Mouse (Mus musculus): ENCODE data around the gene Sirt2. TPM values are rescaled to one million over a fixed set of nuclear protein-coding genes. Genes with fewer than 3 reads are reported as not detected.

Sirt2 gene
- polyA plus RNA-seq, 1 experiment = 100.0 TPM

DNA sequence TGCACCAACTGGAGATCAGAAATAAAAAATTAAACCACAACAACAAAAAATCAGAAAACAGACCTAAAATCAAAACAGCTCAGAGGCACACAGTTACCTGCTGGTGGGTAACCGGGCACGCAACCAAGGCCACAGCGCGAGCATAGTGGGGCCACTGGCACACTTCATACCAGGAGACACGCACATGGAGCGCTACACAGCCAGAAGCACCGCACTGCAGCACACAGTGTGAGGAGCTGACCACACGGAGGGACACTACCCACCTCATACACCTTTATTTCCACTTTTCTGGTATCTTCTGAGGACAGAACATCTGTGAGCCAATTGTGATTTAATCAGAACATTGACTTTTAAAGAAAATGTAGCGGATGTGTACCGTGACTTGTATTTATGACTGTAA lies 50.4 kb downstream of the Sirt2 start:
- H3K36me3 ChIP-seq (ENCODE audit: control insufficient read depth, insufficient read depth) = peaks cover 75% of the 10 kb centered on the region
- H3K4me3 ChIP-seq = no peak overlapping the region
- no peak overlapping the region for H3ac ChIP-seq (ENCODE audit: control insufficient read depth, insufficient read length)
- peaks cover 66% of the 10 kb centered on the region for H3K79me2 ChIP-seq (ENCODE audit: control insufficient read depth, insufficient read depth)
- H3K4me2 ChIP-seq (ENCODE audit: low read depth) = no peak overlapping the region
- no peaks in the 10 kb centered on the region for H3K27me3 ChIP-seq (ENCODE audit: control insufficient read depth, insufficient read depth, insufficient read length)
- peak; percentile 60 for TF ChIP-seq POLR2A (IDR thresholded peaks at IDR 0.05; ENCODE audit: insufficient read length, low read depth)
- TF ChIP-seq SRF (IDR thresholded peaks at IDR 0.05; ENCODE audit: control insufficient read depth, insufficient read length, low read depth) = no peak
- peak; percentile 92 for TF ChIP-seq POLR2AphosphoS2 (IDR thresholded peaks at IDR 0.05; ENCODE audit: insufficient read length, low read depth)

DNA sequence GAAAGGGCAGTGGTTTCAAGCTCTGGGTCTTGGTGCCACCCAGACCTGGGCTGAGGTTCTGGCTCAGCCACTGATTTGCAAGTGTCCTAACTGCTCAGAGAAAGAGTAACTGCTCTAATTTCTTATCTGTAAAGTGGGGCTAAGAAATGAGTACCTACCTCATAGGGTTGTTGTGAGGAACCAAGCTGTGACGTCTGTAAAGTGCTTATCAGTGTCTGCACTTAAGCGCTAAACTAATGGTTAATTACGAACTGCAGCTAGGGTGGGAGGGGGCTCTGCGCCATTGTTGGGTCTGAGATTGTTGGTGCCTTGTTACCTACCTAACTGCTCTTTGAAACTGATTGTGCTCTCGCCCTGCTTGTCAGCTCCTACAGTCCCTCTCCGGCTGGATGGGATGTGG lies 51.0 kb downstream of the Sirt2 start:
- no peaks in the 10 kb centered on the region for H3K27me3 ChIP-seq (ENCODE audit: control insufficient read depth, insufficient read depth, insufficient read length)
- TF ChIP-seq POLR2AphosphoS2 (IDR thresholded peaks at IDR 0.05; ENCODE audit: insufficient read length, low read depth) (peak; percentile 16), SRF (IDR thresholded peaks at IDR 0.05; ENCODE audit: control insufficient read depth, insufficient read length, low read depth) (no peak)
- no peak overlapping the region for H3K4me2 ChIP-seq (ENCODE audit: low read depth)
- H3ac ChIP-seq (ENCODE audit: control insufficient read depth, insufficient read length) = no peak overlapping the region
- H3K4me3 ChIP-seq = no peak overlapping the region
- H3K79me2 ChIP-seq (ENCODE audit: control insufficient read depth, insufficient read depth) = peaks cover 59% of the 10 kb centered on the region
- peaks cover 80% of the 10 kb centered on the region for H3K36me3 ChIP-seq (ENCODE audit: control insufficient read depth, insufficient read depth)

DNA sequence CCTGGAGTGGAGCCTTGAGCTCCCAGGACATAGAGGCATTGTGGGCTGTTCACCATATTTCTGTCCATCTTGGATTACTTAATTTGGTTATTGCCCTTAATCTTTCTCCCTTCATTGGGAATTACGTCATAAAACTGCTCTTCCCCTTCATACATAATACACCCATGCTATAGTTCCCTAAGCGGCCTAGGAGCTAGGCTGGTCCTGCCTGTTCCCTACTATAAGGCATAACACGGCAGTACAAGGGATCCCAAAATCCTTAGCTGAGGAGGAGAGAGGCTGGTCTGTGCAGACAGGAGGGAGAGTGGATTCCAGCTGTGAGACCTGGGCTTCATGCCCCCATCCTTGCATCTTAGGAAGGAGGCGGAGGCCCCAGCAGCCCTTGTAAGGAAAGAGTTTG lies 51.4 kb downstream of the Sirt2 start:
- H3K4me3 ChIP-seq = no peak overlapping the region
- TF ChIP-seq TCF3 (IDR thresholded peaks at IDR 0.05; ENCODE audit: insufficient read length, low read depth) (no peak), SRF (IDR thresholded peaks at IDR 0.05; ENCODE audit: control insufficient read depth, insufficient read length, low read depth) (no peak), CEBPB (IDR thresholded peaks at IDR 0.05; ENCODE audit: insufficient read depth, poor library complexity, severe bottlenecking) (no peak), MYOG (IDR thresholded peaks at IDR 0.05; ENCODE audit: control insufficient read depth in 1 of 3, insufficient read depth in 1 of 3, insufficient read length in 2 of 3, low read depth in 2 of 3) (no peak), TCF12 (IDR thresholded peaks at IDR 0.05; ENCODE audit: insufficient read depth, poor library complexity, severe bottlenecking) (no peak), E2F4 (IDR thresholded peaks at IDR 0.05; ENCODE audit: insufficient read depth) (no peak), POLR2A (IDR thresholded peaks at IDR 0.05; ENCODE audit: insufficient read length, low read depth) (no peak), MYOD1 (IDR thresholded peaks at IDR 0.05; ENCODE audit: control insufficient read depth in 1 of 3, insufficient read length in 2 of 3, low read depth in 2 of 3) (no peak)
- no peak overlapping the region for H3K4me2 ChIP-seq (ENCODE audit: low read depth)
- peaks cover 55% of the 10 kb centered on the region for H3K79me2 ChIP-seq (ENCODE audit: control insufficient read depth, insufficient read depth)
- H3K27me3 ChIP-seq (ENCODE audit: control insufficient read depth, insufficient read depth, insufficient read length) = no peaks in the 10 kb centered on the region
- H3ac ChIP-seq (ENCODE audit: control insufficient read depth, insufficient read length) = no peak overlapping the region
- peaks cover 83% of the 10 kb centered on the region for H3K36me3 ChIP-seq (ENCODE audit: control insufficient read depth, insufficient read depth)

DNA sequence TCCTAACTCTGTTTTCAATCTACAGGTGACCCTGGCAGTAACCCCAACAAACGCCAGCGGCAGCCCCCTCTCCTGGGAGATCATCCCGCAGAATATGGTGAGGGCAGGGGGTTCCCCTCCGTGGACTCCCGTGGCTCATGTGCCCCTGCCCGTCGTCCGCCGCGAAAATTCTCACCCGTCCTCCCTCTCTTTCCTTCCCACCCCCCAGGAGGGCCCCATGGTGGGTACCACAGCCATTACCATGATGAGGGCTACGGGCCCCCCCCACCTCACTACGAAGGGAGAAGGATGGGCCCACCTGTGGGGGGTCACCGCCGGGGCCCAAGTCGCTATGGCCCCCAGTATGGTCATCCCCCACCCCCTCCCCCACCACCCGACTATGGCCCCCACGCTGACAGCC lies 51.9 kb downstream of the Sirt2 start:
- H3K27me3 ChIP-seq (ENCODE audit: control insufficient read depth, insufficient read depth, insufficient read length) = no peaks in the 10 kb centered on the region
- H3K36me3 ChIP-seq (ENCODE audit: control insufficient read depth, insufficient read depth) = peaks cover 82% of the 10 kb centered on the region
- no peak overlapping the region for H3ac ChIP-seq (ENCODE audit: control insufficient read depth, insufficient read length)
- TF ChIP-seq SRF (IDR thresholded peaks at IDR 0.05; ENCODE audit: control insufficient read depth, insufficient read length, low read depth) (no peak), POLR2A (IDR thresholded peaks at IDR 0.05; ENCODE audit: insufficient read length, low read depth) (no peak), REST (IDR thresholded peaks at IDR 0.05; ENCODE audit: insufficient read depth, insufficient read length) (no peak), USF1 (IDR thresholded peaks at IDR 0.05; ENCODE audit: low read depth) (no peak), MAX (IDR thresholded peaks at IDR 0.05; ENCODE audit: low read depth) (no peak), MYOD1 (IDR thresholded peaks at IDR 0.05; ENCODE audit: control insufficient read depth in 1 of 3, insufficient read length in 2 of 3, low read depth in 2 of 3) (no peak), CEBPB (IDR thresholded peaks at IDR 0.05; ENCODE audit: insufficient read depth, poor library complexity, severe bottlenecking) (no peak), POLR2AphosphoS2 (IDR thresholded peaks at IDR 0.05; ENCODE audit: insufficient read length, low read depth) (no peak), MYOG (IDR thresholded peaks at IDR 0.05; ENCODE audit: control insufficient read depth in 1 of 3, insufficient read depth in 1 of 3, insufficient read length in 2 of 3, low read depth in 2 of 3) (no peak), E2F4 (IDR thresholded peaks at IDR 0.05; ENCODE audit: insufficient read depth) (no peak)
- no peak overlapping the region for H3K4me2 ChIP-seq (ENCODE audit: low read depth)
- H3K4me3 ChIP-seq = no peak overlapping the region
- H3K79me2 ChIP-seq (ENCODE audit: control insufficient read depth, insufficient read depth) = peaks cover 50% of the 10 kb centered on the region

DNA sequence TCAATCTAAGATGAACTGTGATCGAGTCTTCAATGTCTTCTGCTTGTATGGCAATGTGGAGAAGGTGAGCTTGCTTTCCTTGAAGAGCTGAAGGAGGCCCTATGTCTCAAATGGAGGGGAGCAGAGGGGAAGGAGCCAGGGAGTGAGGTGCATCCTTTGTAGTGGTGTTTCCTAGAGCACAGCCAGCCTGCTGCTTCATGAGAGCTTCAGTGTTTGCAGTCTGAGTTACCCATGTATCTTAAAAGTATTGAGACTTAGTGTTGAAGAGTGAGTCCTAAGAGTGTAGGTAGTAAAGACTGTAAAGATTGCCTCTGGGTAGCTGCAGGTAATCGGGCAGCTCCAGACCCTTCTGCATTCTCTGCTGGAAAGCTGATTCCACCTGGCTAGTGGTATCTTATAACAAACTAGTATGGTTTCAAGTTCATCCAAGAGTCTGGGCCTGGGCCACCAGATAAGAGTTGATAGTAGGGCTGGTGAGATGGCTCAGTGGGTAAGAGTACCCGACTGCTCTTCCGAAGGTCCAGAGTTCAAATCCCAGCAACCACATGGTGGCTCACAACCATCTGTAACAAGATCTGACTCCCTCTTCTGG lies 52.4 kb downstream of the Sirt2 start:
- peaks cover 77% of the 10 kb centered on the region for H3K36me3 ChIP-seq (ENCODE audit: control insufficient read depth, insufficient read depth)
- no peak overlapping the region for H3ac ChIP-seq (ENCODE audit: control insufficient read depth, insufficient read length)
- H3K79me2 ChIP-seq (ENCODE audit: control insufficient read depth, insufficient read depth) = peaks cover 45% of the 10 kb centered on the region
- TF ChIP-seq POLR2AphosphoS2 (IDR thresholded peaks at IDR 0.05; ENCODE audit: insufficient read length, low read depth) = peak; percentile 61
- TF ChIP-seq TCF3 (IDR thresholded peaks at IDR 0.05; ENCODE audit: insufficient read length, low read depth) = no peak
- H3K4me2 ChIP-seq (ENCODE audit: low read depth) = no peak overlapping the region
- H3K27me3 ChIP-seq (ENCODE audit: control insufficient read depth, insufficient read depth, insufficient read length) = no peaks in the 10 kb centered on the region
- no peak overlapping the region for H3K4me3 ChIP-seq

DNA sequence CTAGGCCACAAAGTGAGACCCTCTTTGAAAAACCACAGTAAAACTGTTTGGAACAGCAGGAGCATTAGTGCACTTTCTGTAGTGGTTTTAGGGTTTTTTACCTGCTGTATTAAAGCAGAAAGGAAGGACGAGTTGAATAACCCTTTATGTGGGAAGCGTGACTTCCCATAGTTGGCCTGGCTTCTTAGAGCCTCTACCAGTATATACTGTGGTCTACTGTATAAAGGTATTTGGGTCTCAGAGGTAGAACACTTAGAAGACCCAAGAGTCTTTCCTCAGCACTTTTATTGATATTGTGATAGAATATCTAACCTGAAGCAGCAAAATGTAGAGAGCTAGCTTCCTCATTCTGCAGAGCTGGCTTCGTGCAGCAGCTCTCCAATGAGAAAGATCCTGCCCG lies 53.0 kb downstream of the Sirt2 start:
- Histone ChIP-seq H3K4me3 (no peak overlapping the region), H3K79me2 (ENCODE audit: control insufficient read depth, insufficient read depth) (peaks cover 39% of the 10 kb centered on the region)
- TF ChIP-seq E2F4 (IDR thresholded peaks at IDR 0.05; ENCODE audit: insufficient read depth) (no peak), MYOG (IDR thresholded peaks at IDR 0.05; ENCODE audit: control insufficient read depth in 1 of 3, insufficient read depth in 1 of 3, insufficient read length in 2 of 3, low read depth in 2 of 3) (no peak), POLR2A (IDR thresholded peaks at IDR 0.05; ENCODE audit: insufficient read length, low read depth) (no peak), REST (IDR thresholded peaks at IDR 0.05; ENCODE audit: insufficient read depth, insufficient read length) (no peak), SRF (IDR thresholded peaks at IDR 0.05; ENCODE audit: control insufficient read depth, insufficient read length, low read depth) (no peak), TCF3 (IDR thresholded peaks at IDR 0.05; ENCODE audit: insufficient read length, low read depth) (no peak), TCF12 (IDR thresholded peaks at IDR 0.05; ENCODE audit: insufficient read depth, poor library complexity, severe bottlenecking) (no peak), MYOD1 (IDR thresholded peaks at IDR 0.05; ENCODE audit: control insufficient read depth in 1 of 3, insufficient read length in 2 of 3, low read depth in 2 of 3) (no peak), MAX (IDR thresholded peaks at IDR 0.05; ENCODE audit: low read depth) (no peak), USF1 (IDR thresholded peaks at IDR 0.05; ENCODE audit: low read depth) (no peak), CEBPB (IDR thresholded peaks at IDR 0.05; ENCODE audit: insufficient read depth, poor library complexity, severe bottlenecking) (no peak), POLR2AphosphoS2 (IDR thresholded peaks at IDR 0.05; ENCODE audit: insufficient read length, low read depth) (no peak)

More for the DNA sequence above, 53.0 kb downstream of the Sirt2 start:
- H3K27me3 ChIP-seq (ENCODE audit: control insufficient read depth, insufficient read depth, insufficient read length) = no peaks in the 10 kb centered on the region
- no peak overlapping the region for H3ac ChIP-seq (ENCODE audit: control insufficient read depth, insufficient read length)
- H3K36me3 ChIP-seq (ENCODE audit: control insufficient read depth, insufficient read depth) = peaks cover 70% of the 10 kb centered on the region
- H3K4me2 ChIP-seq (ENCODE audit: low read depth) = peak overlapping the region; percentile 51

Measured in myocyte (in vitro differentiated cells).